Mouse (Mus musculus): ENCODE measurements around the gene Vwa8.
A peak's percentile ranks its signal among the peaks of the same experiment; 100 is the strongest.

Gene Vwa8

GRCm38 (mm10) chr14:79151711-79152110 is 302.9 kb downstream of the Vwa8 start:
- DNase-seq: no peak

GRCm38 (mm10) chr14:79153896-79154295 is 305.0 kb downstream of the Vwa8 start:
- no peak for DNase-seq

GRCm38 (mm10) chr14:79154961-79155360 is 306.1 kb downstream of the Vwa8 start:
- DNase-seq: no peak

- no peak for DNase-seq
Measured at GRCm38 (mm10) chr14:79156526-79157411, 307.9 kb downstream of the Vwa8 start.

- peak; percentile 51 to 61 for DNase-seq
Measured at GRCm38 (mm10) chr14:79157451-79158218, 308.8 kb downstream of the Vwa8 start.

- DNase-seq: no peak
Measured at GRCm38 (mm10) chr14:79158219-79158521, 309.3 kb downstream of the Vwa8 start.

GRCm38 (mm10) chr14:79158673-79159200 is 309.9 kb downstream of the Vwa8 start:
- no peak for DNase-seq

- no peak for DNase-seq
Measured at GRCm38 (mm10) chr14:79159451-79159850, 310.6 kb downstream of the Vwa8 start.

GRCm38 (mm10) chr14:79160486-79160885 is 311.6 kb downstream of the Vwa8 start:
- peak; percentile 66 to 78 for DNase-seq

- peak; percentile 58 to 80 for DNase-seq
Measured at GRCm38 (mm10) chr14:79160966-79161365, 312.1 kb downstream of the Vwa8 start.

- no peak for DNase-seq
Measured at GRCm38 (mm10) chr14:79161741-79162140, 312.9 kb downstream of the Vwa8 start.

- no peak for DNase-seq
Measured at GRCm38 (mm10) chr14:79162678-79163077, 313.8 kb downstream of the Vwa8 start.

- DNase-seq: no peak
Measured at GRCm38 (mm10) chr14:79164334-79164733, 315.5 kb downstream of the Vwa8 start.

GRCm38 (mm10) chr14:79164925-79165324 is 316.1 kb downstream of the Vwa8 start:
- no peak for DNase-seq

GRCm38 (mm10) chr14:79174526-79174925 is 325.7 kb downstream of the Vwa8 start:
- DNase-seq: no peak

- no peak for DNase-seq
Measured at GRCm38 (mm10) chr14:79177754-79178153, 328.9 kb downstream of the Vwa8 start.

- no peak for DNase-seq
Measured at GRCm38 (mm10) chr14:79178247-79178646, 329.4 kb downstream of the Vwa8 start.

- no peak for DNase-seq
Measured at GRCm38 (mm10) chr14:79180078-79180730, 331.4 kb downstream of the Vwa8 start.

- DNase-seq: no peak
Measured at GRCm38 (mm10) chr14:79181748-79182147, 332.9 kb downstream of the Vwa8 start.

GRCm38 (mm10) chr14:79182801-79183200 is 333.9 kb downstream of the Vwa8 start:
- no peak for DNase-seq

- DNase-seq: no peak
Measured at GRCm38 (mm10) chr14:79183261-79183660, 334.4 kb downstream of the Vwa8 start.

- DNase-seq: no peak
Measured at GRCm38 (mm10) chr14:79184071-79184470, 335.2 kb downstream of the Vwa8 start.

GRCm38 (mm10) chr14:79185018-79185685 is 336.3 kb downstream of the Vwa8 start:
- no peak for DNase-seq
